Mouse (Mus musculus): ENCODE results near the gene Fgfr3.

GRCm38 (mm10) chr5:33731051-33731450 is 9.6 kb downstream of the Fgfr3 start:
- TF ChIP-seq CHD2 (IDR thresholded peaks at IDR 0.05; ENCODE audit: low read depth, low read length) (no peak), HCFC1 (IDR thresholded peaks at IDR 0.05; ENCODE audit: borderline replicate concordance, insufficient read depth, low read length) (no peak)
